Mouse (Mus musculus): ENCODE measurements around the gene Col17a1. TPM values are rescaled to one million over a fixed set of nuclear protein-coding genes. Genes with fewer than 3 reads are reported as not detected.

The Col17a1 gene
- total RNA-seq, 2 experiments from 2014 or later = 0.27 to 0.33 TPM

DNA sequence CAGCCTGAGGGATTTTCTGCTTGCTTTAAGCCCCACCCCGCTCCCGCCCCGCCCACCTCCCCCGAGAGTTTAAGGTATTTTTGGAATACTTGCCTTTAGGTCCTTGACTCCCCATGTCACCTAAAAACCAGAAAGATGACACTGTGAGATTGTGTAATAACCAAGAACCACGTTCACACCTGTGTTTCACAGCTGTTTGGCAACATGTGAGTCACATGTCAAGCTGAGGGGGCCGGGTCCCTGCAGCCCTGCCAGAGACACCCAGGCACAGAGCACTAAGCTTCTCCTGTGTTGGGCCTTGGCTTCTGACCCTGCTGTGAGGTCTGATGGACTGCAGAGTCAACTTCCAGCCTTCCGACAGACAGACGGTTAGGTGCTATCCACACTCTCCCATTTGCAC lies 24.3 kb downstream of the Col17a1 start:
- DNase-seq = no peak

DNA sequence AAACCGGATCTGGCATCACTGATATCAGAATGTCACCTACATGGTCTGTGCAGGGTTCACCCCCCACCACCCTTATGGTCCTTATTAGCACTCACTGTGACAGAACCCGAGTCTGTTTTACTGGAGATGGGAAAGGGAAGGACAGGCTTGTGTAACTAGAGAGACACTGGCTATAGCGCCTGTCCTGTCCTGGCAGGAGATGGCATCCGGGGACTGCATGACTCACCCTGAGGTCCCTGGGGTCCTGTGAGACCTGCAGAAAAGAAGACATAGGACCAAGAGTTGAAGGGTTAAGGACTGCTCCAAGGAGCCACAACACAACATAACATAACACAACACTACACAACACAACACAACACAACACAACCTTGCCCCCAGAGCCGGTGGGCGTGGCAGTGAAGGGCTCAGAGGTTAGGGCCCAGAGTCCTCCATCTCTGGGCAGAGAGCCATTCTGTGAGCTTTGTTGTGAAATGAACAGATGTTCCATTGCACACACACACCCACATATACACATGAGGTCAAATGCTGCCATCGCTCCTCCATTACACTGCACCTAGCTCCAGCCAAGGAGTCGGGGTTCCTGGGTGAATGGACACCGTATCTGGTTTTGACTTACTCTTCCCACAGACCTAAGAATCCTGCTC lies 32.0 kb downstream of the Col17a1 start:
- no peak for DNase-seq

DNA sequence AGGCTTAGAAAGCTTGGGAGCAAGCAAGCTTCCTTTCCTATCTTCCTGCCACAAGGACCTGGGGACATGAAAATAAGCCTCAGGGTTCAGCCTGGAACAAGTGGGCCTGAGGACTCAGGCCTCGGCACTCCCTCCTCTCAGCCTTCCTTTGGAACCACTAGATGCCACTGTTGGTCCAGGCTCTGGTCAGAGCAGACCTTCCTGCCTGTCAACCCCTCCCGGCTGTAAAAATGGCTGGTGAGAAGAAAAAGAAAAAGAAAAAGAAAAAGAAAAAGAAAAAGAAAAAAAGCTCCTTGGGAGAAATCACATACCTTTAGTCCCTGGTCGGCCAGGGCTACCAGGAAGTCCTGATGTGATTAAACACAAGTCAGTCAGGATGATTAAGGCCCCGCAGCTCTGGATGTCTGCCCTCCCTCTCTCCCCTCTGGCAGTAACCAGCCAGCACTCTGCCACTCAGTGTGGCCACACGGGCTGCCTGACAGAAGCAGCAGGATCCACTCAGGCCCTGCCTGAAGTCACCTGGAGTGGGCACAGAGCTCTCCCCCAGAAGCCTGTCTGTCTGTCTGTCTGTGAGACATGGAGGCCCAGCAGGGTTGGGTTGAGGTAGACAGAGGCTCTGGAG lies 32.9 kb downstream of the Col17a1 start:
- peak; percentile 68 for DNase-seq

DNA sequence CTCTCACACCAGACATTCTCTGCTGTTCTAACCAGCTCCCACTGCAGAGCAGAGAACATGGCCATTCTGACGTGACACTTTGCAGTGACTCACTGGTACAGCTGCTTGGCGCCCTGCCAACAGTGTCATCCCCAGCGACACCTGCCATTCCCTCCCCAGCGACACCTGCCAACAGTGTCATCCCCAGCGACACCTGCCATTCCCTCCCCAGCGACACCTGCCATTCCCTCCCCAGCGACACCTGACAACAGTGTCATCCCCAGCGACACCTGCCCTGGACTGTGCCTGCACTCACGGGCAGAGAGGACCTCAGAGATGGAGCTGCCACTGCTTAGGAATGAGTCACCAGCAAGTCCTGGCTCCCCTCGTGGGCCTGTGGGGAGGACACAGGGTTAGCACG lies 37.0 kb downstream of the Col17a1 start:
- peak; percentile 46 for DNase-seq

DNA sequence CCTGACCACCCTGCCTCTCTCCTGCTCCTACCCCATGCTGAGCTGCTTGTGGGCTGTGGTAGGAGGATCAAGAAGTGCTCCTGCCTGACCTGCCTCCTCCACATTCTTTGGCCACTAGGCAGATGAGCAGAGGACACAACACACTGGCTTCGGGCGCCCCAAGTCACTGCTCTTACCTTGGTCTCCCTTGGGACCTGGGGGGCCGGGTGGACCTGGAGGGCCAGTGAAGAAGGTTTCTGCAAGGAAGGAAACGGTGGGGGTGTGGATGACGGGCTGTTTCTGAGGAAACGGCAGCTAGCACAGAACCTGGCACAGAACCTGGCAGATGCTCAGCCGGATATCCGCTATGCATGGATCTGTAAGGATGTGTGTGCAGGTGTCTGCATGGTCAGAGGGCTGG lies 38.7 kb downstream of the Col17a1 start:
- DNase-seq = no peak

DNA sequence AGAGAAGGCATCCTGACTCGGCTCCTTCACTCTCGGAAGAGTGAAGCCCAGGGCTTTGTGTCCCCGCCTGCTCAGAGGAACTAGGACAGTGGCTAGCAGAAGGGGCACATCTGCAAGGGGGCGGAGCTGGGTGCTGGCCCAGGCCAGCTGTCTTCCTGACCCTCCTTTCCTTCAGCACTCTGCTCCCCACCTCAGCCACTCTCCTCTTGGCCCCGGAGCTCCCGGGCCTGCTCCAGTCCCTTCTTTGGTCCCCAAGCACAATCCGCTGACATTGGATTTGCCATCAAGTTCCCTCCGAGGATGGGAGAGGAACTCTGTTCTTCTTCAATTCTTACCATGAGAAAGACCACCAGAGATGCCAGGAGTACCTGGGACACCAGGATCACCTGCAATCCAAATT lies 39.6 kb downstream of the Col17a1 start:
- DNase-seq = no peak

DNA sequence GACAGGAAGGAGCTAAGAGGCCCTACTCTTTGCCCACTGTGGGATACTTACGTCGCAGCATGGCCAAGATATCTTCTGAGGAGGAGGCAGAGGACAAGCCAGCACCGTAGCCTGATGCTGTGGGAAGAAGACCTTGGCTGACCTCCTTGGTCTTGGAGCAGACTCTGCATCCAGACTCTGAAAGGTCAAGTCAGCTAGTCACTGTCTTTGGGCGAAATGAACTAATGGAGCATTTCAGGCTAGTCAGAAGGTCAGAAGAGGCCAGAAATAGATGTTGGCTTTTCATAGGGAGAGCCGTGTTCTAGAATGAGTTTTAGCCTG lies 40.8 kb downstream of the Col17a1 start:
- no peak for DNase-seq

DNA sequence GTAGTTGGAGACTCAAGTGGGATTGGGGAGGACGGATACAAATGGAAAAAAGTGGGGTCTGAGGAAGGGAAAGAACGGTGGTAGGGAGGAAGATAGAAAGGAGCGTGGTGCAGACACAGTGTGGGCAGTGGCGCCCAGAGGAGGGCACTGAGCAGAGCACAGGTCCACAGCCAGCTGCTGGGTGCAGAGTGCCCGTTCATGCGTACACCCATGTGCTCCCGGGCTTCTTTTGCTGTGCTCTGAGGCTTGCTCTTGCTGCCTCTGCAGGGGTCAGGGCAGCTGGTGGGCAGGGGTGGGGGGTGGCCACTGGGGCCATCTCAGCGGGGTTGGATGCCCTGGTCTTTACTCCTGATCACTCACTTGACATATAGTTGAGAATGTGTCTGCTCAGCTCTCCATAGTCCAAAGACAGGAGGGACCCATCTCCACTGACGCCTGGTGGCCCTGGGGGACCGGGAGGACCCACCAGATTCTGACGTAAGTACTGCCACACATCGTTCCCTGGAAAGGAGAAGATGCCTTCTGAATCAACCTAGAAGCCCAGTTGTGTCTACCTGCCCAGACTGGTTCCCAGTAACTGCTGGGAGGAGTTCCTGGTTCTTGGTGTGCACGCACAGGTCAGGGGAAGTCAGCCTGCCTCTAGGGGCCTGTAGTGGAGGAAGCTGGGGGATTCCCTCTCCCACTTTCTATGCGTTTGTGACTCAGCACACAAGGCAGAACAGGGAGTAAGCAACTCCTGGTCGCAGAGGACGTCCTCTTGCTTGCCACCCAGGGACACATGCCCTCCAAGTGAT lies 41.3 kb downstream of the Col17a1 start:
- DNase-seq = no peak

DNA sequence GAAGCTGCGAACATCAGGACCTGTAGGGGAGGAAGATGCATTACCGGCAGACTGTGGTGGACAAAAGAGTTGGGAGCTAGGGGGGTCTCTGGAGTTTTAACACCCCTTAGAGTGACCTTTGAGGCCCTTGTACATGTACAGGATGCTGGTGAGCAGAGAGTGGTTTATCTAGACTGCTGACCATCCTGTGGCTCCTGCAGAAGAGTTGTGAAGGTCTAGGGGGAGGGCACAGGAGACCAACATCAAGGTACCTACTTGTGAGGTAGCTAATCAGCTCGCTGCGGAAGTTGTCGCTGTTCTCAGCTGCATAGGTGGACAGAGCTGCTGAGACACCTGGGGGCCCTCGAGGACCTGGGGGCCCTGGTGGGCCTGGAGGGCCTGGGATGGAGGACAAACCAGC lies 42.8 kb downstream of the Col17a1 start:
- no peak for DNase-seq

DNA sequence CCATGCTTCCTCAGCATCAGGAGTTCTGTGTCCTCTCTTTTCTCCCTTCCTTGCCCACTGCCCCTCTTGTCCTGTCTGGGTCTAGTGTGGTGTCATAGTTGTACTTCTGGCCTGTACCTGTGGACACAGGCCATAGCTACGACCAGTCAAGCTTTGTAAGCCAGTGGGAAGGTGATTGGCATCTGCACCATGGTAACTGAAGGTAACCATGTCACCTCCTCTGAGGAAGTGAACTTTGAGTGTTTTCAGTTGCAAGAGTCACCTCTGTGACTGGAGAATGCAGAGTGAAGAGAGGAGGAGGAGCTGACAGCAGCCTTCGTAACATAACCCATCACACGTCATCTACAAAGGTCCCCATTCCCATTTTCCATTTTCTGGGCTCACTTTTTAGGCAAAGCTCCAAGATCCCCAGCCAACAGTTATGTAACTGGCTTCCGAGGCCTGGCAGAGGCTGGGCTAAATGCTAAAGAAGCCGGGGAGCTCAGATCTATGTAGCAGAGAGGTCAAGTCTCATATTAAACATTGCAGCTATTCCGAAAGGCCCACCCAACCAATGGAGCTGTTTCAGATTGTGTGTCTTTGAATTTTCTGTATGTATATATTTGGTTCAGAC lies 45.3 kb downstream of the Col17a1 start:
- DNase-seq = no peak

DNA sequence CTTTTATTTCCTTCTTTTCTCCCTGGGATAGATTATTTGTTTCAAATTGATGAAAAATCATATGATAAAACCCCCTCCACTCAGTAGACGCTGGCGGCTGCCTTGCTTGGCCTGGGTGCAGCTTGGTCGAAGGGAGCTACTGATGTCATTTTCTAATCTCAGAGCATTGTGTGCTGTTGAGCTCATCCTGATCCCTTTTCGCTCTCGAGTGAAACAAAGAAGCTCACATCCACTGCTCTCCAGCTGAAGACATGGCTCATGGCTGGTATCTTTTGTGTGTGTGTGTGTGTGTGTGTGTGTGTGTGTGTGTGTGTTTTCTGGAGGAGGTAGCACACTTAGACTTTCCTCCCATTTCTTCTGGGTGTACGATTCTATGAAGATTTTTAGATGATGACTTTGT lies 46.3 kb downstream of the Col17a1 start:
- DNase-seq = no peak

DNA sequence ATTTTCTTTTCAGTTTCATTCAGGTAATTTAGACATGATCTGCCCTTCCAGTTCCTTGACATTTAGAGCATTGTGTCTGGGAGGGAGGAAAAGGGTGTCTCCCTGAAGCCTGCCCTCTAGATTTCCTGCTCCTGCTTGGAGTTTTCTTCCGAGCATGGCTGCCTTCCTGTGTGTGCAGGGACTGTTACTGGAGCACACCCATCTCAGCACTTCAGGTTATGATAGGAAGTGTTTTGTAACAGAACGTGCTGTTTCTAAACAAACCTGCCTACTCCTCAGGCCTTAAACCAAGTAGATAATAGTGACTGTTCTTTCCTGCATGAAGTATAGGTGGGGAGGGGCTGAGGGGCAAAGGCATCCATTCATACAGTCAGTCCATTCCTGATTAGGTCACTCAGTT lies 48.0 kb downstream of the Col17a1 start:
- no peak for DNase-seq

DNA sequence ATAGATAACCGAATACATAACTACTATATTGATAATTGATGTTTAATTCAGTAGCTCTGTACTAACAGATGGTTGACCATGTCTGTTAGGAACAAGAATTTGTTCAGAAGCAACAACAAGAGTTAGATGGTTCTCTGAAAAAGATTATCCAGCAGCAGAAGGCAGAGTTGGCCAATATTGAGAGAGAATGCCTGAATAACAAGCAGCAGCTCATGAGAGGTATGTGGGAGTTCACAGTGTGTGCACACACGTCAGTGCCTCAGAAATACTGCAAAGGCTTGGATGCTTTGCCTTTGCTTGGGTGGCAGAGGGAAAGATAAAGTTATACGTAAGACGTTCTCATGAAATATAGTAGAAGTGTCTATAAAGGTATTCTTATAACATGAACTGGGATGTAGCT lies 56.5 kb downstream of the Col17a1 start:
- DNase-seq = no peak

DNA sequence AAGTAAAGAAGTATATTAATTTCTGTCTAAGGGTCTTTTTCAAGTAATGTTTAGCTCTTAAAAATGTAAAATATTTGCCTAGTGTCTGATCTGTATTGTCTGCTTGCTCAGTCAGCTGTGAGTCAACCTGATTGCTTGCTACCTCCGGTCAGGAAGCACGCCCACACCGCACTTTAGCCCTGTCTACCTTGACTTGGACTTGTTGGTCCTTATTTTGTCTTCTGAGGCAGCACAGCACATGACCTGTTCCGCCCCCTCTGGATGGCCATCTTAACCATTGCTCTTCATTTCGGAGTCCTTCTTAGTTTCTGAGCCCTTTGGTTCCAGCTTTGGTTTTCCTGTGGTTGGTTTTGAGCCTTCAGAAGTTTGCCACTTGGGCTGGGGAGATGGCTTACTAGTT lies 60.1 kb downstream of the Col17a1 start:
- DNase-seq = no peak

DNA sequence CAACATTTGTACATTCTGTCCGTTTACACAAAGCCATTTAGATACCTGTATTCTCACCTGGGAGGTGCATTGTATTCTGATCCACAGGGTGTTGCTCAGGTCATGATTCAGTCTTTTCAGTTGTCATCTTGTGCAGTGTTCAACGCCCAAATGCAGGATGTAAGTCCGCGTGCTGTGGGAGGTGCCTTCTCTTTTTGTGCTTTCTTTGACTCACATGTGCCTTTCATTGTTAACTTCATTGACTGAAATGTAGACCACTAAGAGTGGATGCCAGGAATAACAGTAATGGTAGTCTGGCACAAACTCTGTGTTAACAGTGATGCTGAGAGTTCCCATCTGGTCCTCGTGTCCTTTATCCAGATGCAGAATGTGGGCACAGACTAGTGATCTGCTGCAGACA lies 61.5 kb downstream of the Col17a1 start:
- DNase-seq = no peak

DNA sequence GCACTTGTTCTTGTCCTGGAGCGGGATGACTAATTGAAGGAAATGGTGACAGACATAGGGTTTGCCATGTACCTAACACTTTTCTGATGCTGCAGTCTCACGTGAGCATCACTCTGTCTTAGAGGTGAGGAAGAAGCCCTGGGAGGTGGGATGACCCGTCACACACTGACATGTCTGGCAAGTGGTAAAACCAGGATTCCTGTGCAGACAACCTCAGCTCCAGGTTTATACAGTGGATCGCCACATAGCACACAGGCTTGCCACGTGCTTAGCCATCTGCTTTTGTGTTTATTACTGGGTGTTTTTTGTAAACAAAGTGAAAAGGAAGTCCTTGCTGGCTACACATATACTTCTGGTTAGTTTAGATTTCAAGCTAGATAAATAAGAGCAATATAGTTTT lies 62.8 kb downstream of the Col17a1 start:
- no peak for DNase-seq

DNA sequence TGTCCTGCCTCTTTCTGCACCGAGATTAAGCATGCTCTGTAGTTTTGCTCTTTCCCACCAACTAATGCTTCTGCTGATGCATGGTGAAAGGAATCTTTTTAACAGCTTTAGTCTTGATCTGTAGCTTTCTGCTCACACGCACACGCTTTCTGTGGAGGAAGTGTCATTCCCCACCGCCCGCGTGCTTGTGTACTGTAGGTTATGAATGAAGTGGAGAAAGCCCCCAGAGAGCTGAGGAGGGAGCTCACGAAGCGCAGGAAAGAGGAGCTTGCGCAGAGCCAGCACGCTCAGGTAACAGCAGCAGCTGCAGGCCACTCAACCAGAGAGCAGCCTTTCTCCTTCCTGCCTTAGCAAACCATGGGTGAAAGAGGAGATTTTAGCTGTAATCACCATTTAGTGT lies 64.4 kb downstream of the Col17a1 start:
- DNase-seq = no peak

DNA sequence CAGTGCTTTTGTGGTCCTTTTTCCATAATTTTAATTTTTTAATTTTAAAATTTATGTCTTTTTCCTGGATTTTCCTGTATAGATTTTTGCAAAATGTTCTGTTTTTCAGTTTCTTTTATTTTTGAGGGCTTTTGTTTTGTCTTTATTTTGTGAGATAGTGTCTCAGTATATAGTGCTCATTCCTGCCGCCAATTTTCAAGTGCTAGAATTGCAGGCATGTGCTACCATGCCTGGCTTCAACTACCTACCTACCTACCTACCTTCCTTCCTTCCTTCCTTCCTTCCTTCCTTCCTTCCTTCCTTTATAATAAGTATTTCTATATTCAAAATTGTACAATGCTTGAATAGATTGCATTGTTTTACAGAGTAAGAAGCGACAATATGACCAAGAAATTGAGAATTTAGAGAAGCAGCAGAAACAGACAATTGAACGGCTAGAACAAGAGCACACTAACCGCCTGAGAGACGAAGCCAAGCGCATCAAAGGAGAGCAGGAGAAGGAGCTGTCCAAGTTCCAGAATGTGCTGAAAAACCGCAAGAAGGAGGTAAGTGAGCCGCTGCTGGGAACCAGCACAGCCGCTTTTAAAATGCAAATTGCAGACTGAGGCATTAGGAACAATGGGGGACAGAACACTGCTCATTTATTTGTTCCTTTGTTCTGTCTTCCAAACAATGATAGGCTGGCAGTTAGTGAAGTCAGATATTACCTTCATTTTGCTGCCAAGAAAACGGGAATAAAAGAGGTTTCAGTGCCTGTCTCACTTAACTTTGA lies 66.8 kb downstream of the Col17a1 start:
- DNase-seq = no peak

DNA sequence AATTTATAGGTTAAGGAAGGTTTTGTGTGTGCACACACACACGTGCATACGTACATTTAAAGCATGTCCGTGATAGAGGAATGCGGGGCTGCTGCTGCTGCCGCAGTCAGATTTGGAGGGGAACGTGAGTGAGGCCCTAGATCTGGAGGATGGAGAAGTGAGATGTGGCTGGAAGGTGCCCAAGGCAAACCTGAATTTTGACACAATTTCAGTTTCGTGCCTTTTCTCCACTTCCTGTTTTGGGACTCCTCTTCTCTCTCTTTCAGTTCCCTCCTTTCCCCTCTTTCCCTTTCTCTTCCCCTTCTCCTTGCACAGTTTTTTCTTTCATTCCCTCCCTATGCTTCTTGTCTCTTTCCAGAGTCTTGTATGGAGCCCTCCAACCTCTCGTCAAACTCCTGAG lies 70.4 kb downstream of the Col17a1 start:
- DNase-seq = no peak

DNA sequence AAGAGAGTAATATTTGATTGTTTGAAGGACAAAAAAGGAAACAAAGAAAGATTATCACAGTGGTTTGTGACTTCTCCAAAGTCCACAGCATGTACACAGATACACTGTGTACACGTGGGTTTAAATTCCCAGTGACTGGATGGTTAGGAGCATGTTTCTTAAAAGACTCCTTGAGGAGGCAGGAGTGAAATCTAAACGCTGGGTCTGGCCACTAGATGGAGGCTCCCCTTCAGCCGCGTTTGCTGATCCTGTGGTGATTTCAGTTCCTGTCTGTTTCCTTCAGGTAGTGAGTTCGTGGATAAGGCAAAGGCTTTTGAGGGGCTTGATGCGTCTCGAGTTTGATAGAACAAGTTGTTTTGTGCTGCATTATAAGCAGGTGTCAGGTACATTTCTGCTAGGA lies 78.5 kb downstream of the Col17a1 start:
- DNase-seq = no peak

DNA sequence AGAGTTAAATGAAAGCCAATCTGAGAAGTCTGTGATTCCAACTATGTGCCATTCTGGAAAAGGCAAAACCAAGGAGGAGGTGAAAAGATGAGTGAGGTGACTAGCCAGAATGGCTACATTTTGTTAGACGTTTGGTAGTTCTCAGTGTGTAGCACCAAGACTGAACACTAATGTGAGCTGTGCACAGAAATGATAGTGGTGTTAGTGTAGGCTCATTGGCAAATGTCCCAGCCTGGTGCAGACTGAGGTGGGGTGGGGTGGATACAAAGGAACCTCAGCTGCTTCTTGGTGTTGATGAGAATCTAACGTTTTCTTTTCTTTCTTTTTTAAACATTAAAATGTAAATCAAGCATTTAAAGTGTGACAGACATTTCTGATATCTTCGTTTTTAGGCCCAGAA lies 83.4 kb downstream of the Col17a1 start:
- no peak for DNase-seq

All from adrenal gland, postnatal 10 days (tissue).